Comparison of ENCODE assay signal across 14 mouse cellular contexts in the genomic region with DNA sequence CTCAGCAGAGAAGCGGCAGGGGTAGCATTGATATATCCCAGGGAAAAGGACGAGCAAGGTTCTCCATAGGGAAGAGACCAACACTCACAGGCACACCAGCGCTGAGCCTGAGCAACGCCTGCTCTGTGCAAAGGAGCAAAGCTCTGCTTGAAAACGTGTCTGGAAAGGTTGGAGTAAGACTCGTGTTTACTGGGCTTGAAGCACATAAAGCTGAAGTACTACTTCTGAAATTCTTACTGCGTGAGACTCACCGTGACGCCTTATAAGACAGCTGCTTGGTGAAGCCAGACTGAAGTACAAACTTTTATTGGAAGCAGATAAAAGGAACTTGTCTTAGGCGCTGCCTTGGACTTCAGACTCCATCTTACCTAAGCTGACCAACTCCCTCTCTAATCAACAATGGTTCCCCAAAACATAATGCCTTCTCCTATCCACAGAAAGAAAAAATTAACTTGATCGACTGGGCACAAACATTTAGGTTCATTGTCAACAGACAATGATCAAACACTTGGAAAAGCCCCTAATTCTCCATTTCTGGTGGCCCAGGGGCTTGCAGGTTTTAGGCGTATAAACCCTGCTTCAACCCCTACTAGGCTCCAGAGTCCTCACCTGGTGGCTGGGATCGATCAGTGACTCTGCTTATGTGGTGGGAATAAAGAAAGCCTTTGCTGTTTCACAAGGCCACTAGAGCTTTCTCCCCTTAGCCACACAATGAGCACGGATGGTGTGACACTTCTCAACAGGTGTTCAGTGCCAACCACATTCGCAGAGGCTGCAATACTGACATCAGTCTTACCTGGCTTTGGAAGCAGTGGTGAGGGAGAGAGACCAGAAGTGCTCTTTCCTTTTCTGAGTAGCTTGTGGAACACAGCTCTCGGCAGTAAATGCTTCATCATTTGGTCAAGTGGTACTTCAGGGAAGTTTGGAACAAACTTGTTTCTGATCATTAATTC.
"Had no signal": no experiment of that assay in that cellular context is flagged by ENCODE, and none has a peak within 500 bp of the region (broad histone marks: within the 10 kb centered on the region; RNA-seq: fewer than 3 reads in every experiment).

No protein-coding gene starts in this region.

- ATAC-seq: hindbrain, postnatal 0 days had no signal

- H3K4me2 ChIP-seq: limb, embryonic 13.5 days; lung, embryonic 15.5 days; neural tube, embryonic 12.5 days; stomach, embryonic 15.5 days had no signal

- H3K27me3 ChIP-seq: limb, embryonic 13.5 days; lung, embryonic 15.5 days; neural tube, embryonic 12.5 days; stomach, embryonic 15.5 days had no signal

- H3K4me1 ChIP-seq: stomach, embryonic 15.5 days had no signal

- H3K4me3 ChIP-seq: layer of hippocampus, adult 2 months; limb, embryonic 13.5 days; lung, embryonic 15.5 days; midbrain, embryonic 10.5 days; neural tube, embryonic 12.5 days; stomach, embryonic 15.5 days had no signal

- H3K36me3 ChIP-seq: limb, embryonic 13.5 days; lung, embryonic 15.5 days; midbrain, embryonic 10.5 days; neural tube, embryonic 12.5 days; stomach, embryonic 15.5 days had no signal

- H3K9ac ChIP-seq: limb, embryonic 13.5 days; liver, embryonic 14.5 days; lung, embryonic 15.5 days; neural tube, embryonic 12.5 days; stomach, embryonic 15.5 days had no signal

- H3K27ac ChIP-seq: hindbrain, postnatal 0 days; kidney, postnatal 0 days; layer of hippocampus, adult 2 months; limb, embryonic 13.5 days; liver, embryonic 14.5 days; lung, embryonic 15.5 days; midbrain, embryonic 10.5 days; neural tube, embryonic 12.5 days; stomach, embryonic 15.5 days had no signal

- DNase-seq: left cerebral cortex, postnatal 4 days; midbrain, embryonic 14.5 days; retina, postnatal 1 day; right cerebral cortex, postnatal 25 days; thymus, postnatal 4 days had no signal

- H3K9me3 ChIP-seq: limb, embryonic 13.5 days; lung, embryonic 15.5 days; midbrain, embryonic 10.5 days; neural tube, embryonic 12.5 days; stomach, embryonic 15.5 days had no signal
